Mouse (Mus musculus): ENCODE measurements around the gene Ap3m1. TPM values are rescaled to one million over a fixed set of nuclear protein-coding genes. Genes with fewer than 3 reads are reported as not detected.
"Not testable (repeated sequence)": the region's sequence is repeated elsewhere in the genome, so short reads cannot be mapped to it uniquely, and the experiment has no call there.

Gene Ap3m1
- polyA plus RNA-seq (2012; rRNA removed) = 64.9 and 65.8 TPM in 2 replicates

DNA sequence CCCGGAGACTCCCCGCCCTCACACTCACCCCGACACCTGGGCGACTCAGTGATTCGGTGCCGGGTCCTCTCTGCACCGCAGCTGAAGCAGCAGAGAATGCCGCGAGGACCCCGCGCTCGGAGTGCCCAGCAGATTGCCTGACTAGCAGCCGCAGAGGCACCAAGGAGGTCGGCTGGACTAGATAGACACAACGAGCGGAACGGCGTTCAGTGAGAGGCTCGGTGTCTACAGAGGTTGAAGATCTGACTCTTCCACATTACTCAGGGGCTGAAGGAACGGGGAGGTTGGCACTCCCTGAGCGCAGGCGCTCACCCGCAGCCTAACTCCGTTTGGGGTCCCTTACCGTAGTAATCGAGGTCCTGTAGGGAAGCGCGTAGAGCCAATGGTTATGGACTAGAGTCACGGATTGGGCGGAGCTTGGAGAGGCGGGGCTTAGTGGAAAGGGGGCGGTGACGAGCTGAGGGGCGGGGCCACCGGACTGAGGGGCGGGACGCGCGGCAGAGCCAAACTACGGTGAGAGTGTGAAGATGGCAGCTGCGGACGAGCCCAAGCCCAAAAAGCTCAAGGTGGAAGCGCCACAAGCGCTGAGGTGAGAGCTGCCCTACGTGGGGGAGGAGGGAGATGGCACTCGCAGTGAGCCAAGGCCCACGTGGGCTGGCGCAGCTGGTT is at the start of gene Ap3m1, which contains the start of gene Adk:
TSS of gene Ap3m1 (minus strand) at position 397 of the 669 bp plus-strand sequence.
TSS of gene Adk (plus strand) at position 463 of the 669 bp plus-strand sequence.
- H3K4me1 ChIP-seq (ENCODE audit: control insufficient read depth, insufficient read depth, low read length) = peaks cover 3% of the 10 kb centered on the region; the same call in 1 of the 2 replicates
- H3K27ac ChIP-seq (ENCODE audit: insufficient read depth, low read length) = peak within 1 kb of the TSS; percentile 72
- peak within 1 kb of the TSS; percentile 80 for H3K4me3 ChIP-seq (ENCODE audit: insufficient read depth, low read length)
- TF ChIP-seq CTCF (IDR thresholded peaks at IDR 0.05; ENCODE audit: extremely low read depth, insufficient read depth, low read length) (no peak), POLR2A (IDR thresholded peaks at IDR 0.05; ENCODE audit: extremely low read depth, insufficient read depth, low read length) (peak; percentile 99)

DNA sequence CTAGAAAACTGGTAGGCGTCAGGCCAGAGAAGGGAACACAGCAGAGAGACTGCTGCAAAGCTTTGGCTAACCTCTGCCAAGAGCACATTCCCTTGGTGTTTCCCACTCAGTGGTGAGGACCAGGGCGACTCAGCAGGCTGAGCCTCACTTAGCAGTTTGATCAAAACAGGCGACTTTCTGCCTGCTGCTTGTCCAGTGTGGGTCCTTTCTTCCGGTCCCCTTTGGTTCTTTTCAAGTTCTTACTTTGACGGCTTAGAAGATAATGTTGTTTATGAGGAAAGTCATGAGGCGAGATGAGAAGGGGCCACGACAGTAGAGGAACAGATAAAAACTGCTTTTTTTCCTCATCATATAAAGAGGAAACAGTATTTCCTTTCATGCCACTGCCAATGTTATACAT is 49.3 kb upstream of the Ap3m1 start:
- Histone ChIP-seq H3K4me3 (ENCODE audit: insufficient read depth, low read length) (no peak overlapping the region), H3K27ac (ENCODE audit: insufficient read depth, low read length) (no peak overlapping the region), H3K4me1 (ENCODE audit: control insufficient read depth, insufficient read depth, low read length) (peaks cover 4% of the 10 kb centered on the region)
- no peak for TF ChIP-seq CTCF (IDR thresholded peaks at IDR 0.05; ENCODE audit: extremely low read depth, insufficient read depth, low read length)
- TF ChIP-seq POLR2A (IDR thresholded peaks at IDR 0.05; ENCODE audit: extremely low read depth, insufficient read depth, low read length) = no peak

DNA sequence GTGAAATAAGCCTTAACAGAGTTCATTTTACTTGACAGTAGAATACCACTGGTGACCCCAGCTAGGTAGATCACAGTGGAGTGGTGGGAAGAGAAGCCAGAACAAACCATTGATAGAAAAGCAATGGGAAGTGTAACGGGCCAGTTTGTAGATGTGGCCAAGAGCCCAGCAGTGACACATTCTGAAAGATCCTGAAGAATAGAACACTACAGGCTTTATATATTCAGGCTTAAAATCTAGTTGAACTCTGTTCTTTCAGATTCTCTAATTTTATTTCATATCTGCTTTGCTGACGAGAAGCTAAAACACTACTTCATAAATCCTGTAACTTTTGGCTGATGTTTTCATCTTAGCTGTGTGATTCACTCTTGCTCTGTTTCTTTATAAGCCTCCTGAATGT is 48.6 kb upstream of the Ap3m1 start:
- H3K27ac ChIP-seq (ENCODE audit: insufficient read depth, low read length) = no peak overlapping the region

DNA sequence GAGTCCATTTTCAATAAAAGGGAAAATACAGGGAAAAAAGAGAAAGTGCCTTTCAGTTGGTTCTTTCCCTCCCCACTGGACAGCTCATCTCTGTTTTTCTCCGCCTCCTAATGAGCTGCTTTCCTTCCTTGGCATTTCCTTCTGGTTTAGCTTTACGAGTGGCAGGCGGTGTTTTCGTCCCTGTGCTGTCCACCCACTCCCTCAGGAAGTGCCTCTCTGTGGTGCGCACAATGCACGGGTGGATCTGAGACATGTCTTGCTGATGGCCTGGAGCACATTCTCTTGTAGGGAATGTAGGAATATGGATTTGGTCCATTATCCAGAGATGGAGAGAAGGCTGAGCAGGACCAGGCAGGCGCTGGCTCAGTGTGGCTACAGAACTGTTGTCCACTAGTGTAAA is 47.1 kb upstream of the Ap3m1 start:
- H3K4me1 ChIP-seq (ENCODE audit: control insufficient read depth, insufficient read depth, low read length) = peaks cover 4% of the 10 kb centered on the region
- H3K4me3 ChIP-seq (ENCODE audit: insufficient read depth, low read length) = no peak overlapping the region
- no peak overlapping the region for H3K27ac ChIP-seq (ENCODE audit: insufficient read depth, low read length)
- TF ChIP-seq POLR2A (IDR thresholded peaks at IDR 0.05; ENCODE audit: extremely low read depth, insufficient read depth, low read length) (no peak), CTCF (IDR thresholded peaks at IDR 0.05; ENCODE audit: extremely low read depth, insufficient read depth, low read length) (no peak)

More for the DNA sequence above, 48.6 kb upstream of the Ap3m1 start:
- Histone ChIP-seq H3K4me3 (ENCODE audit: insufficient read depth, low read length) (no peak overlapping the region), H3K4me1 (ENCODE audit: control insufficient read depth, insufficient read depth, low read length) (peaks cover 4% of the 10 kb centered on the region)
- TF ChIP-seq CTCF (IDR thresholded peaks at IDR 0.05; ENCODE audit: extremely low read depth, insufficient read depth, low read length) (no peak), POLR2A (IDR thresholded peaks at IDR 0.05; ENCODE audit: extremely low read depth, insufficient read depth, low read length) (no peak)

DNA sequence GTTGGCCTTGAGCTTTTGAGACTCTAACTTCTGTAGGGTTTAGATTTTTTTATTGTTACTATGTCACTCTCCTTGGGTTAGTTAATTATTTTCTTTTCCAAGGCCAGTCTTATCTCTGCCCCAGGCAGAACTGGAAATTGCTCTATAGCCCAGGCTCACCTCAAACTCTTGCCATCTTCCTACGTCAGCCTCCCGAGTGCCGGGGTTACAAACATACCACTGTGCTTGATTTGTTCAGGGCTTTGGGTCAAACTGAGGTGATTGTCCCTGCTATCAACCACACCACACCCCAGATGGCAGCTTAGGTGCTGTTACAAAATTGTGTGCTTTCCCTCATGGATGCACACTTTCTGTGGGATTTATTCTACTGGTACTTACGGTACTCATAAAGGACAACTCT is 44.4 kb upstream of the Ap3m1 start:
- Histone ChIP-seq H3K4me3 (ENCODE audit: insufficient read depth, low read length) (no peak overlapping the region), H3K4me1 (ENCODE audit: control insufficient read depth, insufficient read depth, low read length) (peaks cover 4% of the 10 kb centered on the region), H3K27ac (ENCODE audit: insufficient read depth, low read length) (no peak overlapping the region)
- TF ChIP-seq POLR2A (IDR thresholded peaks at IDR 0.05; ENCODE audit: extremely low read depth, insufficient read depth, low read length) = no peak
- TF ChIP-seq CTCF (IDR thresholded peaks at IDR 0.05; ENCODE audit: extremely low read depth, insufficient read depth, low read length) = no peak

DNA sequence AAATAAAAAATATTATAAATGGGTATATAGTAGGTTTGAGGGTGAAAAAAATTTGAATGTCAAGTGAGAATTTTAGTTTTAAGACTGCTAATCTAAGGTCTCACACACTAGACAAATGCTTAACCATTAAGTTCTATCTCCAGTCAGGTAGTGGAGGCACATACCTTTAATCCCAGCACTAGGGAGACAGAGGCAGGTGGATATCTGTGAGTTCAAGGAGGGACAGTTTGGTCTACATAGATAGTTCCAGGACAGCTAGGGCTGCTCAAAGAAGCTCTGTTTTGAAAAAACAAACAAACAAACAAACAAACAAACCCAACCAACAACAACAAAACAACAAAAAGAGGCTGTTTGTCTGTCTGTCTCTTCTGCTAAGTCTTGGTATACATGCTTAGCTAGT is 44.0 kb upstream of the Ap3m1 start:
- peaks cover 2% of the 10 kb centered on the region; the same call in 1 of the 2 replicates for H3K4me1 ChIP-seq (ENCODE audit: control insufficient read depth, insufficient read depth, low read length)
- TF ChIP-seq CTCF (IDR thresholded peaks at IDR 0.05; ENCODE audit: extremely low read depth, insufficient read depth, low read length) (no peak), POLR2A (IDR thresholded peaks at IDR 0.05; ENCODE audit: extremely low read depth, insufficient read depth, low read length) (no peak)
- H3K27ac ChIP-seq (ENCODE audit: insufficient read depth, low read length) = no peak overlapping the region
- H3K4me3 ChIP-seq (ENCODE audit: insufficient read depth, low read length) = no peak overlapping the region

DNA sequence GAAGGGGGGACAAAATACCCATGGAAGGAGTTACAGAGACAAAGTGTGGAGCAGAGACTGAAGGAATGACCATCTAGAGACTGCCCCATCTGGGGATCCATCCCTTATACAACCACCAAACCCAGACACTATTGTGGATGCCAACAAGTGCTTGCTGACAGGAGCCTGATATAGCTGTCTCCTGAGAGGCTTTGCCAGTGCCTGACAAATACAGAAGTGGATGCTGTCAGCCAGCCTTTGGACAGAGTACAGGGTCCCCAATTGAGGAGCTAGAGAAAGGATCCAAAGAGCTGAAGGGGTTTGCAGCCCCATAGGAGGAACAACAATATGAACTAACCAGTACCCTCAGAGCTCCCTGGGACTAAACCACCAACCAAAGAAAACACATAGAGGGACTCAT is 41.9 kb upstream of the Ap3m1 start:
- not testable (repeated sequence) for H3K4me1 ChIP-seq (ENCODE audit: control insufficient read depth, insufficient read depth, low read length); H3K27ac ChIP-seq (ENCODE audit: insufficient read depth, low read length); H3K4me3 ChIP-seq (ENCODE audit: insufficient read depth, low read length)

DNA sequence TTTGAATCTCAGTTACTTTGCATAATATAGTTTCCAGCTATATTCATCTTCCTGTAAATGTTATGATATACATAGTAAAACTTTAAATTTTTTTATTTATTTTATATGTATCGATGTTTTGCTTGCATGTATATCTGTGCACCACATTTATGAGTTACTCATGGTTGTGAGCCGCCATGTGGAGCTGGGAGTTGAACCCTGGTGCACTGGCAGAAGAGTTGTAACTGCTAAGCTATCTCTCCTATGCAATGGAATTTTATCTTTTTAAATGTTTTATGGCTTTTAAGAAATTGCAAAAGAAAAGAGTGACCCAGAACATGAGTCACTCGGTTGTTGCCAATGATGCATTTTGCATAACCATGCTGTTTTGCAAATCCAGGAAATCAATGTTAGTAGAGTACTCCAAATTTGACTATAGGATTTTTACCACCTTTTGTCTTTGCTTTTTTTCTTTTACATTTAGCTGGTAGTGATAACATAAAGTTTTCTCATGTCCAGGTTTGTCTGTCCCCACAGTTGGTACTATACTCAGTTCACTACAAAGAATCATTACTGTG is 38.7 kb upstream of the Ap3m1 start:
- TF ChIP-seq CTCF (IDR thresholded peaks at IDR 0.05; ENCODE audit: extremely low read depth, insufficient read depth, low read length) = no peak
- no peak for TF ChIP-seq POLR2A (IDR thresholded peaks at IDR 0.05; ENCODE audit: extremely low read depth, insufficient read depth, low read length)
- Histone ChIP-seq H3K4me3 (ENCODE audit: insufficient read depth, low read length) (no peak overlapping the region), H3K27ac (ENCODE audit: insufficient read depth, low read length) (no peak overlapping the region), H3K4me1 (ENCODE audit: control insufficient read depth, insufficient read depth, low read length) (peaks cover 4% of the 10 kb centered on the region; the same call in 1 of the 2 replicates)

DNA sequence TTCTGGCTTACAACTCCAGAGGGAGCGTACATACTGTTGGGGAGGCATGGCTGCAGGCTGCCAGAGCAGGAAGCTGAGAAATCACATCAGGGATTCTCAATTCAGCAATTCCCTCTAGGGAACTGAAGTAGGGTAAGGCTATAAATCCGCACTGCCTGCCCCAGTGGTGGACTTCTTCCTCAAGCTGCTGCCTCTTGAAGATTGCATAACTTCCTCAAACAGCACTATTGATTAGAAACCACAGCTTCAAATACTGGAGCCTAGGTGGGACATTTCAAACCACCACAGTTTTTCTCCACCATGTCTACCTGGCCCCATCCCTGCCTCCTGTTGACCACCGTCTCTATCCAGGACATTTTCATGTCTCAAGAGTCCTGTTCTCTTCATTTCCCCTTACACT is 38.1 kb upstream of the Ap3m1 start:
- Histone ChIP-seq H3K4me1 (ENCODE audit: control insufficient read depth, insufficient read depth, low read length) (peaks cover 4% of the 10 kb centered on the region; the same call in 1 of the 2 replicates), H3K4me3 (ENCODE audit: insufficient read depth, low read length) (no peak overlapping the region), H3K27ac (ENCODE audit: insufficient read depth, low read length) (no peak overlapping the region)
- no peak for TF ChIP-seq CTCF (IDR thresholded peaks at IDR 0.05; ENCODE audit: extremely low read depth, insufficient read depth, low read length)
- no peak for TF ChIP-seq POLR2A (IDR thresholded peaks at IDR 0.05; ENCODE audit: extremely low read depth, insufficient read depth, low read length)

DNA sequence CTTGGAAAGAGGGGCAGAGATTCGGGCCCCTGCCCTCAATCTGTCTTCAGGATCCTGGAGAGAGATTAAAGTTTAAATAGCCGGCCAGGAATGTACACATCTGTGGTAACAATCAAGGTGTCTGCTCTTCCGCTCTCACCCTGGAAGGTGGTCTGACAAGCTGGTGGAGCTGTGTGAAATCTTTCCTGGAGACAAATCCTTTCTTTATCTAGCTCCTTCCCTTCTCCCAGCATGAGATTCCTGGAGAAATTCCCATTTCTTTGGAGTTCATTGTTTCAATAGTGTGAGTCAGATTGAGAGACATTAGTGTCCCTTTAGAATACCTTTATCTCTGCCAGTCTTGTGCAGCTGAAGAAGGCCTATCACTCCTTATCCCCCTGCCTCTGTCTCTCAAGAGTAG is 36.4 kb upstream of the Ap3m1 start:
- Histone ChIP-seq H3K4me3 (ENCODE audit: insufficient read depth, low read length) (no peak overlapping the region), H3K27ac (ENCODE audit: insufficient read depth, low read length) (no peak overlapping the region), H3K4me1 (ENCODE audit: control insufficient read depth, insufficient read depth, low read length) (peaks cover 4% of the 10 kb centered on the region; the same call in 1 of the 2 replicates)
- TF ChIP-seq CTCF (IDR thresholded peaks at IDR 0.05; ENCODE audit: extremely low read depth, insufficient read depth, low read length) = no peak
- no peak for TF ChIP-seq POLR2A (IDR thresholded peaks at IDR 0.05; ENCODE audit: extremely low read depth, insufficient read depth, low read length)
